Mouse (Mus musculus): ENCODE data around the gene Olfr1229.

GRCm38 (mm10) chr2:89329575-89329974 lies 41.8 kb upstream of the Olfr1229 start, which contains the start of gene Olfr1232:
- TF ChIP-seq GATA1 (IDR thresholded peaks at IDR 0.05; ENCODE audit: low read length) (no peak), TAL1 (IDR thresholded peaks at IDR 0.05; ENCODE audit: low read length) (no peak)

Measured in erythroblast, embryonic 14.5 days (primary cell).